30 mouse cellular contexts compared by ENCODE assay signal in the genomic region with DNA sequence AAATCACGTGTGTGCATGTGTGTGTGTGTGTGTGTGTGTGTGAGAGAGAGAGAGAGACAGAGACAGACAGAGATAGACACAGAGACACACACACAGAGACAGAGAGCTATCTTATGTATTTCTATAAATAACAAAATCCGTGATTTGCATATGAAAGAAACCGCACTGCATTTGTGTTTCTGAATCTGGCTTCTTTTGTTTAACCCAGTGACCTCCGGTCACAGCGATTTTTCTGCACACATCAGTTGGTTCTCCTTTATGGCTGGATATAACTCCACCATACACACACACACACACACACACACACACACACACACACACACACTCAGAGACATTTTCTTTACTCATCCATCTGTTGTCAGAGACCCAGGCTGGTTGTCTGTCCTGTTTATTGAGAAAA. TPM values are rescaled to one million over a fixed set of nuclear protein-coding genes. Genes with fewer than 3 reads are reported as not detected.
DNase-seq lines count a peak whose midpoint lies in the region; ATAC-seq lines count a peak whose summit lies in the region.
"Had no signal": no experiment of that assay in that cellular context is flagged by ENCODE, and none has a peak within 500 bp of the region (broad histone marks: within the 10 kb centered on the region; RNA-seq: fewer than 3 reads in every experiment).

No protein-coding gene starts in this region.

- H3K36me3 ChIP-seq in hindbrain, embryonic 10.5 days: no peaks in the 10 kb centered on the region
- no peaks in the 10 kb centered on the region for H3K36me3 ChIP-seq in hindbrain, embryonic 12.5 days
- H3K36me3 ChIP-seq in midbrain, embryonic 12.5 days: no peaks in the 10 kb centered on the region
- H3K36me3 ChIP-seq in midbrain, embryonic 13.5 days: no peaks in the 10 kb centered on the region
- H3K36me3 ChIP-seq: embryonic facial prominence, embryonic 10.5 days; embryonic facial prominence, embryonic 13.5 days; heart, embryonic 10.5 days; heart, embryonic 13.5 days had no signal

- no peaks in the 10 kb centered on the region for H3K9me3 ChIP-seq in hindbrain, embryonic 10.5 days
- H3K9me3 ChIP-seq in hindbrain, embryonic 12.5 days (replicated peaks): no peaks in the 10 kb centered on the region
- no peaks in the 10 kb centered on the region for H3K9me3 ChIP-seq in midbrain, embryonic 12.5 days
- H3K9me3 ChIP-seq in midbrain, embryonic 13.5 days: no peaks in the 10 kb centered on the region
- H3K9me3 ChIP-seq: embryonic facial prominence, embryonic 10.5 days; embryonic facial prominence, embryonic 13.5 days; forebrain, embryonic 13.5 days; heart, embryonic 10.5 days; heart, embryonic 13.5 days had no signal

- peaks cover 4% of the 10 kb centered on the region; the same call in 1 of the 2 replicates for H3K27me3 ChIP-seq in hindbrain, embryonic 10.5 days (ENCODE audit: insufficient read depth, poor library complexity, severe bottlenecking)
- H3K27me3 ChIP-seq in hindbrain, embryonic 12.5 days: peaks cover 1% of the 10 kb centered on the region; the same call in 1 of the 2 replicates
- peaks cover 6% of the 10 kb centered on the region; the same call in 1 of the 2 replicates for H3K27me3 ChIP-seq in midbrain, embryonic 12.5 days
- H3K27me3 ChIP-seq in midbrain, embryonic 13.5 days: 0 out of 2 replicates have a peak, but pooled peaks cover 3% of the 10 kb centered on the region
- H3K27me3 ChIP-seq: embryonic facial prominence, embryonic 13.5 days; forebrain, embryonic 13.5 days had no signal

- ATAC-seq in hindbrain, embryonic 12.5 days (ENCODE audit: low FRiP score): no peak; the same call in 1 of the 2 replicates
- peak; percentile 16; the same call in 1 of the 2 replicates for ATAC-seq in midbrain, embryonic 12.5 days (ENCODE audit: low FRiP score, low read depth)
- no peak for ATAC-seq in midbrain, embryonic 13.5 days
- ATAC-seq: activated CD4-positive, CD25-positive, alpha-beta regulatory T cell, adult 4 months; CD4-positive, CD25-positive, alpha-beta regulatory T cell, adult 4 months; forebrain, embryonic 13.5 days; forebrain, postnatal 0 days had no signal

- peaks cover 50% of the 10 kb centered on the region for H3K4me1 ChIP-seq in hindbrain, embryonic 10.5 days (replicated peaks)
- H3K4me1 ChIP-seq in hindbrain, embryonic 12.5 days: peaks cover 27% of the 10 kb centered on the region
- peaks cover 42% of the 10 kb centered on the region for H3K4me1 ChIP-seq in midbrain, embryonic 12.5 days
- H3K4me1 ChIP-seq in midbrain, embryonic 13.5 days (replicated peaks): peaks cover 50% of the 10 kb centered on the region

- WGBS in hindbrain, embryonic 10.5 days: 56% methylated on average over 5 of the region's 5 CpGs
- WGBS in hindbrain, embryonic 12.5 days: 40% methylated on average over 5 of the region's 5 CpGs
- WGBS in midbrain, embryonic 12.5 days: 32% methylated on average over 5 of the region's 5 CpGs
- WGBS in midbrain, embryonic 13.5 days: 38% methylated on average over 5 of the region's 5 CpGs

- no peak overlapping the region for H3K4me2 ChIP-seq in hindbrain, embryonic 12.5 days (replicated peaks)
- H3K4me2 ChIP-seq in midbrain, embryonic 12.5 days (replicated peaks): no peak overlapping the region
- H3K4me2 ChIP-seq in midbrain, embryonic 13.5 days (replicated peaks): no peak overlapping the region
- H3K4me2 ChIP-seq: embryonic facial prominence, embryonic 13.5 days; forebrain, embryonic 13.5 days; heart, embryonic 13.5 days; hindbrain, embryonic 14.5 days had no signal

- no peak for DNase-seq in hindbrain, embryonic 10.5 days (ENCODE audit: low spot score)
- peak; percentile 34 for DNase-seq in retina, embryonic 14.5 days (ENCODE audit: low spot score)
- no peak for DNase-seq in thymus, postnatal 36 days
- DNase-seq: adrenal gland, adult 8-10 months; adrenal gland, postnatal 25 days; cerebellum, adult 11-12 months; cerebellum, adult 8-10 months; cerebellum, postnatal 10 days; cerebellum, postnatal 36 days; embryo, embryonic 11 days; forebrain, postnatal 0 days; gastrocnemius, adult 2 months; gastrocnemius, postnatal 14 days; heart, adult 18-20 months; heart, postnatal 14 days; heart, postnatal 4 days had no signal

- H3K4me3 ChIP-seq in hindbrain, embryonic 10.5 days: no peak overlapping the region
- H3K4me3 ChIP-seq in hindbrain, embryonic 12.5 days: no peak overlapping the region
- H3K4me3 ChIP-seq in midbrain, embryonic 12.5 days: no peak overlapping the region
- H3K4me3 ChIP-seq in midbrain, embryonic 13.5 days (replicated peaks): no peak overlapping the region
- H3K4me3 ChIP-seq: embryonic facial prominence, embryonic 10.5 days; embryonic facial prominence, embryonic 13.5 days; erythroblast, embryonic 14.5 days; forebrain, embryonic 13.5 days; gastrocnemius, adult 2 months; heart, embryonic 10.5 days; heart, embryonic 13.5 days had no signal

- H3K9ac ChIP-seq in hindbrain, embryonic 12.5 days: no peak overlapping the region
- no peak overlapping the region for H3K9ac ChIP-seq in midbrain, embryonic 12.5 days (replicated peaks)
- H3K9ac ChIP-seq in midbrain, embryonic 13.5 days (replicated peaks): no peak overlapping the region
- H3K9ac ChIP-seq: embryonic facial prominence, embryonic 13.5 days; forebrain, embryonic 13.5 days; forebrain, postnatal 0 days; heart, embryonic 13.5 days; hindbrain, embryonic 14.5 days had no signal

- peak overlapping the region; percentile 72; the same call in 1 of the 2 replicates for H3K27ac ChIP-seq in hindbrain, embryonic 10.5 days
- no peak overlapping the region for H3K27ac ChIP-seq in hindbrain, embryonic 12.5 days
- H3K27ac ChIP-seq in midbrain, embryonic 12.5 days (replicated peaks): no peak overlapping the region
- H3K27ac ChIP-seq in midbrain, embryonic 13.5 days: no peak overlapping the region
- H3K27ac ChIP-seq: embryonic facial prominence, embryonic 13.5 days; forebrain, embryonic 13.5 days; gastrocnemius, adult 2 months; heart, embryonic 10.5 days; heart, embryonic 13.5 days; hindbrain, embryonic 14.5 days had no signal

RNA-seq across cellular contexts. Expression of a gene that starts 58.2 kb away (rescaled TPM):
- polyA plus RNA-seq in hindbrain, embryonic 10.5 days (2016; fragmentation: Nextera tagmentation; extraction: Ambion mirVana): 2.8 TPM in 2 replicates
- polyA plus RNA-seq in hindbrain, embryonic 12.5 days (2016; fragmentation: Nextera tagmentation; extraction: Ambion mirVana): 1.4 and 3.1 TPM in 2 replicates
- polyA plus RNA-seq in midbrain, embryonic 12.5 days (2016; fragmentation: Nextera tagmentation; extraction: Ambion mirVana): 0.50 and 1.2 TPM in 2 replicates
- polyA plus RNA-seq in midbrain, embryonic 13.5 days (2015; fragmentation: Nextera tagmentation; extraction: Ambion mirVana): 0.37 and 1.4 TPM in 2 replicates
- polyA plus RNA-seq: activated CD4-positive, CD25-positive, alpha-beta regulatory T cell, adult 4 months; C2C12; CD4-positive, CD25-positive, alpha-beta regulatory T cell, adult 4 months; erythroblast, embryonic 14.5 days; hindbrain, embryonic 14.5 days; intestine, embryonic 14.5 days had no signal
